Mouse (Mus musculus) C3H10T1/2 (cell line): ENCODE results near the gene Tex10. TPM values are rescaled to one million over a fixed set of nuclear protein-coding genes. Genes with fewer than 3 reads are reported as not detected.

ENCODE experiments used
- polyA plus RNA-seq, 2 experiments: library from polyadenylated mRNA; unstranded; fragments of >200 nt; fragmentation: generic; extraction: Trizol; gene quantifications; one replicate each; pipeline ENCODE4 v1.2.1; 2012; ENCODE audit warnings: missing spikeins in 2 of 2

Gene Tex10
- polyA plus RNA-seq = 10 to 100 TPM in 1 of 2 experiments, 1 to 10 TPM in 1; 2.2 to 11.9 TPM

GRCm38 (mm10) chr4:48472792-48473650 lies at the start of gene Tex10:
Gene Tex10 (minus strand): TSS chr4:48473459.

Other genes starting within 250 kb of the Tex10 start
- gene Erp44, start 193.9 kb downstream of the Tex10 start, polyA plus RNA-seq = 10 to 100 TPM; 15.4 to 34.4 TPM
- gene Invs, start 193.7 kb downstream of the Tex10 start, polyA plus RNA-seq = 1 to 10 TPM in 1 of 2 experiments, under 1 TPM in 1; 0.59 to 7.4 TPM
- gene Msantd3, start 66.5 kb upstream of the Tex10 start, polyA plus RNA-seq = 10 to 100 TPM; 13.4 to 25.5 TPM
- 1 to 10 TPM in 1 of 2 experiments, under 1 TPM in 1; 0.23 to 3.6 TPM for gene Tmeff1, start 111.7 kb upstream of the Tex10 start, polyA plus RNA-seq
- gene Cavin4, start 190.1 kb upstream of the Tex10 start, polyA plus RNA-seq = 1 to 10 TPM; 1.3 to 2.2 TPM